Mouse (Mus musculus): ENCODE measurements around the gene Inha.
A peak's percentile ranks its signal among the peaks of the same experiment; 100 is the strongest.

Inha gene

GRCm38 (mm10) chr1:75521321-75522031 lies 14.6 kb downstream of the Inha start, which contains the start of gene Stk11ip:
Gene Stk11ip (plus strand): TSS chr1:75521529.
- peak; percentile 93 for DNase-seq

- no peak for DNase-seq
Measured at GRCm38 (mm10) chr1:75524679-75525078, 17.8 kb downstream of the Inha start.

- no peak for DNase-seq
Measured at GRCm38 (mm10) chr1:75530546-75530945, 23.7 kb downstream of the Inha start.

- no peak for DNase-seq
Measured at GRCm38 (mm10) chr1:75532280-75533172, 25.6 kb downstream of the Inha start.

- DNase-seq = no peak
Measured at GRCm38 (mm10) chr1:75533325-75534252, 26.7 kb downstream of the Inha start.

GRCm38 (mm10) chr1:75537587-75537986 lies 30.7 kb downstream of the Inha start:
- no peak for DNase-seq

- no peak for DNase-seq
Measured at GRCm38 (mm10) chr1:75538597-75539190, 31.8 kb downstream of the Inha start.

- DNase-seq = no peak
Measured at GRCm38 (mm10) chr1:75541496-75541895, 34.6 kb downstream of the Inha start.

GRCm38 (mm10) chr1:75544351-75544750 lies 37.5 kb downstream of the Inha start:
- DNase-seq = no peak

GRCm38 (mm10) chr1:75545965-75546956 lies 39.4 kb downstream of the Inha start, which contains the start of gene Slc4a3:
Gene Slc4a3 (plus strand): TSS chr1:75546266.
- DNase-seq = peak; percentile 19

- no peak for DNase-seq
Measured at GRCm38 (mm10) chr1:75547351-75547750, 40.5 kb downstream of the Inha start.

GRCm38 (mm10) chr1:75548083-75548482 lies 41.2 kb downstream of the Inha start:
- DNase-seq = no peak

- DNase-seq = no peak
Measured at GRCm38 (mm10) chr1:75548871-75549270, 42.0 kb downstream of the Inha start.

- no peak for DNase-seq
Measured at GRCm38 (mm10) chr1:75549289-75550279, 42.7 kb downstream of the Inha start.

GRCm38 (mm10) chr1:75550586-75550985 lies 43.7 kb downstream of the Inha start:
- DNase-seq = no peak

GRCm38 (mm10) chr1:75555680-75556079 lies 48.8 kb downstream of the Inha start:
- DNase-seq = no peak

- DNase-seq = no peak
Measured at GRCm38 (mm10) chr1:75556143-75556781, 49.4 kb downstream of the Inha start.

- DNase-seq = no peak
Measured at GRCm38 (mm10) chr1:75557041-75557440, 50.2 kb downstream of the Inha start.
